Mouse (Mus musculus) hindbrain, embryonic 13.5 days (tissue): ENCODE results near the gene E2f4. TPM values are rescaled to one million over a fixed set of nuclear protein-coding genes. Genes with fewer than 3 reads are reported as not detected.

ENCODE experiments used
- ATAC-seq: fragments of 200-750 bp; cut with Nextera tagmentation; 2 replicates; pipeline ENCODE4 v1.8.0; 2017; ENCODE audit warnings: moderate TSS enrichment; ENCODE audit not compliant: low FRiP score
- H3K27ac ChIP-seq: fragments of 300-500 bp; sonication (generic); 2 replicates; pipeline ENCODE4 v1.5.1; 2015; ENCODE audit warnings: inconsistent platforms, mild to moderate bottlenecking, moderate library complexity
- H3K27me3 ChIP-seq: fragments of 300-500 bp; sonication (generic); 2 replicates; pipeline ENCODE4 v1.6.1; 2015; ENCODE audit warnings: mild to moderate bottlenecking, inconsistent platforms
- H3K36me3 ChIP-seq: fragments of 300-500 bp; sonication (generic); 2 replicates; pipeline ENCODE4 v1.6.1; 2015; ENCODE audit warnings: mild to moderate bottlenecking, inconsistent platforms
- H3K4me1 ChIP-seq: fragments of 300-500 bp; sonication (generic); replicated peaks from 2 replicates; pipeline ENCODE4 v1.6.1; 2015; ENCODE audit warnings: inconsistent platforms
- H3K4me2 ChIP-seq: fragments of 300-500 bp; sonication (generic); 2 replicates; pipeline ENCODE4 v1.6.1; 2015; ENCODE audit warnings: inconsistent platforms, mild to moderate bottlenecking, moderate library complexity
- H3K4me3 ChIP-seq: fragments of 300-500 bp; sonication (generic); 2 replicates; pipeline ENCODE4 v1.5.1; 2015; ENCODE audit warnings: mild to moderate bottlenecking, inconsistent platforms
- H3K9ac ChIP-seq: fragments of 300-500 bp; sonication (generic); 2 replicates; pipeline ENCODE4 v1.6.1; 2015; ENCODE audit warnings: mild to moderate bottlenecking, inconsistent platforms
- H3K9me3 ChIP-seq: fragments of 300-500 bp; sonication (generic); 2 replicates; pipeline ENCODE4 v1.6.1; 2016; ENCODE audit warnings: inconsistent platforms
- WGBS: fragments of 180-500 bp; shearing (Covaris S2); methylation state at CpG from one replicate; pipeline ENCODE4 v1.1.7; 2015; 5-methylcytosine and 5-hydroxymethylcytosine counted together
- polyA plus RNA-seq: library from polyadenylated mRNA; unstranded; fragments of >200 nt; fragmentation: Nextera tagmentation; extraction: Ambion mirVana; gene quantifications from 2 replicates; pipeline ENCODE4 v1.2.1, GENCODE M21; 2015

E2f4 gene
- polyA plus RNA-seq, 1 experiment from 2014 or later: 45.6 TPM

GRCm38 (mm10) chr8:105275387-105275786 lies 22.1 kb upstream of the E2f4 start:
- peaks cover 99% of the 10 kb centered on the region for H3K27me3 ChIP-seq
- H3K36me3 ChIP-seq: peaks cover 12% of the 10 kb centered on the region
- peak overlapping the region; percentile 74 for H3K4me2 ChIP-seq
- no peaks in the 10 kb centered on the region for H3K9me3 ChIP-seq
- WGBS: 8% methylated on average over 10 of the region's 11 CpGs
- H3K9ac ChIP-seq: no peak overlapping the region
- H3K27ac ChIP-seq: no peak overlapping the region
- H3K4me1 ChIP-seq: peaks cover 33% of the 10 kb centered on the region
- no peak overlapping the region for H3K4me3 ChIP-seq
- no peak for ATAC-seq

GRCm38 (mm10) chr8:105275840-105276239 lies 21.6 kb upstream of the E2f4 start, which contains the start of gene Nol3:
Nol3 (plus strand) TSS chr8:105276140.
- Histone ChIP-seq H3K36me3 (peaks cover 16% of the 10 kb centered on the region), H3K27me3 (peaks cover 99% of the 10 kb centered on the region), H3K9me3 (no peaks in the 10 kb centered on the region), H3K4me2 (peak within 1 kb of the TSS; percentile 74), H3K27ac (no peak within 1 kb of the TSS), H3K4me1 (peaks cover 29% of the 10 kb centered on the region), H3K4me3 (peak within 1 kb of the TSS; percentile 42), H3K9ac (peak within 1 kb of the TSS; percentile 63)
- no peak for ATAC-seq
- WGBS: 4% methylated on average over 10 of the region's 10 CpGs

- Histone ChIP-seq H3K4me1 (peaks cover 27% of the 10 kb centered on the region), H3K27me3 (peaks cover 95% of the 10 kb centered on the region), H3K4me2 (peak overlapping the region; percentile 74), H3K9ac (peak overlapping the region; percentile 63), H3K27ac (no peak overlapping the region), H3K36me3 (peaks cover 19% of the 10 kb centered on the region), H3K4me3 (peak overlapping the region; percentile 42), H3K9me3 (no peaks in the 10 kb centered on the region)
- WGBS: 3% methylated on average over 30 of the region's 30 CpGs
- peak; percentile 59 for ATAC-seq
Measured at GRCm38 (mm10) chr8:105276292-105277120, 21.0 kb upstream of the E2f4 start.

- peak overlapping the region; percentile 22 for H3K4me3 ChIP-seq
- peak overlapping the region; percentile 64 for H3K9ac ChIP-seq
- H3K27ac ChIP-seq: no peak overlapping the region
- peak overlapping the region; percentile 48 for H3K4me2 ChIP-seq
- H3K27me3 ChIP-seq: peaks cover 82% of the 10 kb centered on the region
- H3K9me3 ChIP-seq: no peaks in the 10 kb centered on the region
- H3K4me1 ChIP-seq: peaks cover 33% of the 10 kb centered on the region
- H3K36me3 ChIP-seq: peaks cover 44% of the 10 kb centered on the region
- WGBS: 3% methylated on average over 28 of the region's 28 CpGs
- peak; percentile 47 for ATAC-seq
Measured at GRCm38 (mm10) chr8:105278911-105279334, 18.5 kb upstream of the E2f4 start.

GRCm38 (mm10) chr8:105280567-105280966 lies 16.9 kb upstream of the E2f4 start:
- H3K36me3 ChIP-seq: peaks cover 56% of the 10 kb centered on the region
- no peak for ATAC-seq
- no peak overlapping the region for H3K27ac ChIP-seq
- H3K4me3 ChIP-seq: no peak overlapping the region
- H3K9ac ChIP-seq: no peak overlapping the region
- H3K4me1 ChIP-seq: peaks cover 41% of the 10 kb centered on the region
- 76% methylated on average over 3 of the region's 3 CpGs for WGBS
- no peaks in the 10 kb centered on the region for H3K9me3 ChIP-seq
- H3K4me2 ChIP-seq: no peak overlapping the region
- H3K27me3 ChIP-seq: peaks cover 66% of the 10 kb centered on the region

GRCm38 (mm10) chr8:105281821-105282220 lies 15.6 kb upstream of the E2f4 start:
- Histone ChIP-seq H3K4me3 (no peak overlapping the region), H3K27ac (no peak overlapping the region), H3K27me3 (peaks cover 53% of the 10 kb centered on the region), H3K36me3 (peaks cover 61% of the 10 kb centered on the region), H3K4me1 (peaks cover 41% of the 10 kb centered on the region), H3K9ac (no peak overlapping the region), H3K4me2 (no peak overlapping the region), H3K9me3 (no peaks in the 10 kb centered on the region)
- WGBS: 92% methylated on average over 12 of the region's 12 CpGs
- no peak for ATAC-seq

GRCm38 (mm10) chr8:105282239-105282638 lies 15.2 kb upstream of the E2f4 start:
- H3K27me3 ChIP-seq: peaks cover 49% of the 10 kb centered on the region
- H3K36me3 ChIP-seq: peaks cover 61% of the 10 kb centered on the region
- H3K9ac ChIP-seq: no peak overlapping the region
- H3K27ac ChIP-seq: no peak overlapping the region
- H3K9me3 ChIP-seq: no peaks in the 10 kb centered on the region
- no peak for ATAC-seq
- 90% methylated on average over 4 of the region's 4 CpGs for WGBS
- H3K4me1 ChIP-seq: peaks cover 43% of the 10 kb centered on the region
- H3K4me3 ChIP-seq: no peak overlapping the region
- H3K4me2 ChIP-seq: no peak overlapping the region

- Histone ChIP-seq H3K4me1 (peaks cover 52% of the 10 kb centered on the region), H3K9ac (no peak overlapping the region), H3K27ac (no peak overlapping the region), H3K9me3 (no peaks in the 10 kb centered on the region), H3K27me3 (peaks cover 41% of the 10 kb centered on the region), H3K36me3 (peaks cover 61% of the 10 kb centered on the region), H3K4me2 (no peak overlapping the region), H3K4me3 (no peak overlapping the region)
- ATAC-seq: no peak
- WGBS: 27% methylated on average over 22 of the region's 23 CpGs
Measured at GRCm38 (mm10) chr8:105283074-105283473, 14.4 kb upstream of the E2f4 start.

- Histone ChIP-seq H3K27ac (no peak overlapping the region), H3K9ac (peak overlapping the region; percentile 51; the same call in 1 of the 2 replicates), H3K9me3 (no peaks in the 10 kb centered on the region), H3K4me2 (peak overlapping the region; percentile 82), H3K4me1 (peaks cover 61% of the 10 kb centered on the region), H3K36me3 (peaks cover 48% of the 10 kb centered on the region), H3K4me3 (no peak overlapping the region), H3K27me3 (peaks cover 19% of the 10 kb centered on the region)
- no peak for ATAC-seq
- WGBS: 41% methylated on average over 12 of the region's 12 CpGs
Measured at GRCm38 (mm10) chr8:105285514-105285913, 11.9 kb upstream of the E2f4 start.

- no peak for ATAC-seq
- peak overlapping the region; percentile 51; the same call in 1 of the 2 replicates for H3K9ac ChIP-seq
- peak overlapping the region; percentile 55 for H3K4me3 ChIP-seq
- H3K9me3 ChIP-seq: no peaks in the 10 kb centered on the region
- peak overlapping the region; percentile 82 for H3K4me2 ChIP-seq
- peaks cover 37% of the 10 kb centered on the region for H3K36me3 ChIP-seq
- 88% methylated on average over 4 of the region's 4 CpGs for WGBS
- peaks cover 68% of the 10 kb centered on the region for H3K4me1 ChIP-seq
- peaks cover 20% of the 10 kb centered on the region for H3K27me3 ChIP-seq
- H3K27ac ChIP-seq: no peak overlapping the region
Measured at GRCm38 (mm10) chr8:105286907-105287306, 10.6 kb upstream of the E2f4 start.

- peaks cover 24% of the 10 kb centered on the region for H3K36me3 ChIP-seq
- no peak overlapping the region for H3K27ac ChIP-seq
- peaks cover 17% of the 10 kb centered on the region for H3K27me3 ChIP-seq
- H3K9ac ChIP-seq: peak overlapping the region; percentile 77
- ATAC-seq: no peak
- H3K4me1 ChIP-seq: peaks cover 68% of the 10 kb centered on the region
- H3K4me3 ChIP-seq: peak overlapping the region; percentile 55
- H3K9me3 ChIP-seq: no peaks in the 10 kb centered on the region
- peak overlapping the region; percentile 82 for H3K4me2 ChIP-seq
- 81% methylated on average over 5 of the region's 5 CpGs for WGBS
Measured at GRCm38 (mm10) chr8:105288231-105288630, 9.2 kb upstream of the E2f4 start.

GRCm38 (mm10) chr8:105288958-105289732 lies 8.3 kb upstream of the E2f4 start:
- Histone ChIP-seq H3K27ac (peak overlapping the region; percentile 95), H3K4me1 (peaks cover 62% of the 10 kb centered on the region), H3K9me3 (no peaks in the 10 kb centered on the region), H3K9ac (peak overlapping the region; percentile 77), H3K27me3 (peaks cover 19% of the 10 kb centered on the region), H3K36me3 (peaks cover 17% of the 10 kb centered on the region), H3K4me3 (peak overlapping the region; percentile 55), H3K4me2 (peak overlapping the region; percentile 82)
- under 1% methylated on average over 53 of the region's 53 CpGs for WGBS
- peak; percentile 93 for ATAC-seq
